Mouse (Mus musculus): Measurements from ENCODE around the gene Ero1lb. TPM values are rescaled to one million over a fixed set of nuclear protein-coding genes. Genes with fewer than 3 reads are reported as not detected.
"Not testable (repeated sequence)": the region's sequence is repeated elsewhere in the genome, so short reads cannot be mapped to it uniquely, and the experiment has no call there.

Gene Ero1lb
- polyA plus RNA-seq, 1 experiment from 2014 or later: 5.6 TPM

DNA sequence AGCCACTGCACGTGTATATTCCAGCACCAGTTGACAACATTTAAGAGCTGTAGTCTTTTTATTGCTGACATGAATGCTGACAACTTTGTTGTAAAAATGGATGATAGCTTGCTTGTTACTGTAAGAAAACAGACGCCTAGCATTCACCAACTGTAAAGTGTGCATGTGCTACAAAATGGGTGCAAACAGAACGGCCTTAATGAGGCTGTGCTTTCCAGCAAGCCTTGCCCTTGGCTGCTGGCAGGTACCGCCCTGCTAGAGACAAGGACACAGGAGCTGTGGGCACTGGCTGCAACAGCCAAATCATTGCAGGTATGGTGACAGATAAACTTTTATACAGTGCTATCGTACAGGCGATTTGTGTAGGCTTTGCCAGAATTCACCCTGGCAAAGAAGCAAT is 48.4 kb downstream of the Ero1lb start:
- H3K4me1 ChIP-seq: peaks cover 18% of the 10 kb centered on the region
- not testable (repeated sequence) for H3K36me3 ChIP-seq; H3K27ac ChIP-seq; H3K4me3 ChIP-seq; H3K27me3 ChIP-seq (ENCODE audit: insufficient read depth, poor library complexity, severe bottlenecking); H3K9me3 ChIP-seq
- WGBS: 82% methylated on average over 6 of the region's 6 CpGs
- DNase-seq (ENCODE audit: low spot score): peak; percentile 55

DNA sequence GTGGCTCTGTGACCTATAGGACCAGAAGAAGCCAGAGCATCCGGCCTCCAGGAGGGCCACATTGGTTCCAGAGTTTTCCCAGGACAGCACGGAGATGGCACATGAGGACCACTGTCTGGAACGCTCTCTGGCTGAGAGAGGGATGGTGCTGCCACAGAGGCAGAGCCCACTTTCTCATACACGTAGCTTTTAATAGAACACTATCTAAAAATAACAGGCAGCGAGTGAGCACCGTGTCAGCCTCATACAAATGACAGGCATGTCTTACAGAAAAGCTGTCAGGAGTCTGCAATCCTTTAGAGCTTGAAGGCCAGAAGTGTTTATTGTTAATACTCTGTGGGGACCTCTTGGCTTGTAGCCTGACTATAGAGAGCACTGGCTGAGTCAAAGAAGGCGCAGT is 48.9 kb downstream of the Ero1lb start:
- H3K9me3 ChIP-seq; H3K27me3 ChIP-seq (ENCODE audit: insufficient read depth, poor library complexity, severe bottlenecking); H3K4me3 ChIP-seq; H3K36me3 ChIP-seq: not testable (repeated sequence)
- 31% methylated on average over 7 of the region's 7 CpGs for WGBS
- Histone ChIP-seq H3K27ac (0 out of 2 replicates have a peak overlapping the region, but pooled peaks have one; percentile 36), H3K4me1 (peaks cover 18% of the 10 kb centered on the region)
- peak; percentile 74 for DNase-seq (ENCODE audit: low spot score)

DNA sequence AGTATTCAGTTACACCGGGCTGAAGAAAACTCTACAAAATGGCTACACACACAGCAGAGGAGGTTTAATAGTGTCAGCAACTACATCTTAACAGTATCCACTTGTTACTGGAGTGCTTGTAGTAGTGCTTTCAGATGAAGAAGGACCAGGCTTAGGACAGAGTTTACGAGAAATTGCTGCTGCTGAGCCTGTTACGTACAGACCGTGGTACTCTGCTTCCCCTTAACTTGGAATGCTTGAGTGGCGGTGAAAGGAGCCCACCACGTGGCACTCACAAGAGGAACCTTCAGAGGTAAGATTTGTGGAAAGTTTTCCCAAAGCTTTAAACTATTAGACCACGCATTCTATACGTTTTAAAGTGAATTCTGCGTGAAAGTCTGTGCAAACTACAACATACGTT is 49.3 kb downstream of the Ero1lb start:
- H3K4me3 ChIP-seq; H3K27me3 ChIP-seq (ENCODE audit: insufficient read depth, poor library complexity, severe bottlenecking); H3K9me3 ChIP-seq: not testable (repeated sequence)
- peaks cover 12% of the 10 kb centered on the region; the same call in 1 of the 2 replicates for H3K36me3 ChIP-seq
- peak; percentile 72 for DNase-seq (ENCODE audit: low spot score)
- 60% methylated on average over 10 of the region's 10 CpGs for whole genome bisulfite sequencing
- peaks cover 18% of the 10 kb centered on the region for H3K4me1 ChIP-seq
- 0 out of 2 replicates have a peak overlapping the region, but pooled peaks have one; percentile 36 for H3K27ac ChIP-seq

DNA sequence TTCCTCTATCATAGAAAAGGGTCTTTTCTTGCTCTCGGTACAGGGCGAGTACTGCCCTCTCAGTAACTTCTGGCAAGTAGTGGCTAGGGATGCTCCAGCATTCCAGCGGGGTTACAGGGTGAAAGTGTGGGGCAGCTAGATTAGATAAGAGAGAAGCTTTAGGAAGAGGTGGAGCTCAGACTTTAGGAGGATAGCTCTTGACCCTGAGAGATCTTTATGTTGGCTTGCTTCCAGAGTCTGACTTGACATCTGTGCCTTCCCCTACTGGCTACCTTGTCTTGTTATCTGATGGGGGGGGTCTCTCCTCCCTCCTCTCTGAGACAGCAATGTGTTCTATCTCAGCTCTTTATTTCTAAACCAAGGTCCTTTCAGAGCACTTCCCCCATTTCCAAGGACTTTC is 50.8 kb downstream of the Ero1lb start:
- not testable (repeated sequence) for H3K4me3 ChIP-seq; H3K27ac ChIP-seq; H3K27me3 ChIP-seq (ENCODE audit: insufficient read depth, poor library complexity, severe bottlenecking); H3K9me3 ChIP-seq
- WGBS: 24% methylated on average over 3 of the region's 3 CpGs
- peak; percentile 70 for DNase-seq (ENCODE audit: low spot score)
- Histone ChIP-seq H3K4me1 (peaks cover 18% of the 10 kb centered on the region), H3K36me3 (peaks cover 25% of the 10 kb centered on the region; the same call in 1 of the 2 replicates)

DNA sequence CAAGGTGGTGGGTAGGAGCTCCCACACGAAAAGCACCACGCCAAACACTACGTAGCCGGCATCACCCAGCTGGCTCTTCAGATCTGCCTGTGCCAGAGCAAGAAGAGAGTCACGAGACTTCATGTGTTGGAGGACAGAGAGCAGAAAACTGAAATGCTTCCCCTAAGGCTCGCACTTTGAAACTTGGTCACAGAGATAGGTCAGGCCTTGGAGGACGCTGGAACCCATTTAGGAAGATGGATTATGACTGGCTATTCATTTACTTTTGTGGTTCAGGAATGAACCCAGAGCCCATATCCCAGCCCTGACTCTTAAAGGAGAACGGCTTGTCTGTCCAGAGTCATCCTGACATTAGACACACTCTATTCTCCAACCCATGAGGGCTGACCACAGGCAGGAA is 54.1 kb downstream of the Ero1lb start:
- WGBS: 90% methylated on average over 8 of the region's 8 CpGs
- not testable (repeated sequence) for H3K4me3 ChIP-seq; H3K27me3 ChIP-seq (ENCODE audit: insufficient read depth, poor library complexity, severe bottlenecking); H3K9me3 ChIP-seq; DNase-seq (ENCODE audit: low spot score); H3K27ac ChIP-seq
- H3K36me3 ChIP-seq: peaks cover 33% of the 10 kb centered on the region; the same call in 1 of the 2 replicates
- peaks cover 14% of the 10 kb centered on the region for H3K4me1 ChIP-seq

DNA sequence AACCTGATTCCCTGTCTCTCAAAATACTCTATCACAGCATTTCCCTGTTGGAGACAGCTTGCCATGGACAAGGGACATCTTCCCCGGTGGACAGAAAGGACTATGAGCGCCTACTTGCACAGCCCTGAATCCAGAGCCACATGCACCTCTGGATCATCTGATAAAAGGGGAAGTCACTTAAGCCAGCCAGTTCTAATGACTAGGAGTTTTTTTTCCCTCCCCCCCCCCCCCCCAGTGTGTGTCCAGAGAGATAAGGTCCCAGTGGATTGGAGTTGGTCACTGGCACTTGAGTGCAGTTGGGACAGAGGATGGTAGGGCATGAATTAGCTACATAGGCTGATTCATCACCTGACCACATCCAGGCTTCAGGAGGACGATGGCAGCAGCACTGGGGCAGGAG is 60.4 kb downstream of the Ero1lb start:
- 77% methylated on average over 3 of the region's 3 CpGs for WGBS
- H3K36me3 ChIP-seq: peaks cover 13% of the 10 kb centered on the region; the same call in 1 of the 2 replicates

DNA sequence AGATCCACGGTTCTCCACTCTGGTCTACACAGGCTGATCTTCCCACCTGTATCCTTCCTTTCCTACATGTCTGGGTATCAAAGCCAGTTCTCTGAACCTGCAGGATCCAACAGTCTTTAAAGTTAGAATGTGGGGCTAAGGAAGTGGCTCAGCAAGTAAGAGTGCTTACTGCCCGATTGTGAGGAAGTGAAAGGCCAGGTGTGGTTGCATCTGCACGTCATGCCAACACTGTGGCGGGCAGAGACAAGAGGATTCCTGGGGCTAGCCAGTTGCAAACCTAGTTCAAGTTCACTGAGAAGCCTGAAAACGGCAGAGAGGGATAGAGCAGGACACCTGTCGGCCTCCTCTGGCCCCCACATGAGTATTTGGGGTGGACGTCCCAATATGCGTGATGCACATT is 62.1 kb downstream of the Ero1lb start:
- not testable (repeated sequence) for H3K4me3 ChIP-seq; DNase-seq (ENCODE audit: low spot score); H3K27me3 ChIP-seq (ENCODE audit: insufficient read depth, poor library complexity, severe bottlenecking); H3K9me3 ChIP-seq; H3K36me3 ChIP-seq; H3K4me1 ChIP-seq; H3K27ac ChIP-seq
- 83% methylated on average over 8 of the region's 8 CpGs for WGBS

More for the DNA sequence above, 60.4 kb downstream of the Ero1lb start:
- H3K4me3 ChIP-seq; H3K4me1 ChIP-seq; H3K27ac ChIP-seq; H3K27me3 ChIP-seq (ENCODE audit: insufficient read depth, poor library complexity, severe bottlenecking); H3K9me3 ChIP-seq; DNase-seq (ENCODE audit: low spot score): not testable (repeated sequence)

DNA sequence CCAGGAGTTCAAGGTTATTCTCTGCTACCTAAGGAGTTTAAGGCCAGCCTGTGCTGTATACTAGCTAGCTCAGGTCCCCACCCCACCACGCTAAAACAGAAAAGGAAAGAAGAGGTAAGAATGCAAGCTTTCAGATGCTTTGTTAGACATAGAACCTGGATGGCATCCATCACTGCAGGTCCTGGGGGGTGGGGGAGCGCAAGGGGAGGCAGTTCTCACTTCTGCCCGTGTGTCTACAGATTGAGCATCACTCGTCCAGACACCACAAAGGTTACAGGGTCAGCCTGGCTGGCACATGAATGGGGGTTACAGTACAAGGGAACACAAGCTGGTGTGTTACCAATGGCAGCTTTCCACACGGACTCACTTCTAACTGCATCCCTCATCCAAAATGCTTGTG is 62.5 kb downstream of the Ero1lb start:
- H3K9me3 ChIP-seq; H3K4me3 ChIP-seq; H3K36me3 ChIP-seq; H3K27me3 ChIP-seq (ENCODE audit: insufficient read depth, poor library complexity, severe bottlenecking); H3K4me1 ChIP-seq; DNase-seq (ENCODE audit: low spot score); H3K27ac ChIP-seq: not testable (repeated sequence)
- 82% methylated on average over 5 of the region's 5 CpGs for whole genome bisulfite sequencing

DNA sequence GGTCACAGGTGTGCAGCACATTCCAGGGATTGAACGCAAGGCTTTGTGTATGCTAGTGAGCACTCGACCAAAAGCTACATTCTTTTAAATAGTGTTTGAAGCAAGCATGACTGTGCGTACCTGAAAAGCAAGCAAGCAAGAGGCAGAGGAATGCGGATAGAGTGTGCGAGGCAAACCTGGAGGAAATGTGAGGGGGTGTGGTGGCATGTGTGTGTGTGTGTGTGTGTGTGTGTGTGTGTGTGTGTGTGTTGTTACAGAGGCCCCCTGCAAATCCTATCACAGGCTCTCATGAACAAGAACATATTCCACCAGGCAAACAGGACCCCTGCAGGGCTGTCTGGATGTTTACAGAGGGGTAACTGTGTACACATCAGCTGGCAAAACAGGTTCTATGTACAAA is 64.6 kb downstream of the Ero1lb start:
- H3K36me3 ChIP-seq; H3K9me3 ChIP-seq; H3K4me1 ChIP-seq; DNase-seq (ENCODE audit: low spot score); H3K4me3 ChIP-seq; H3K27ac ChIP-seq; H3K27me3 ChIP-seq (ENCODE audit: insufficient read depth, poor library complexity, severe bottlenecking): not testable (repeated sequence)
- WGBS: 88% methylated on average over 5 of the region's 5 CpGs

DNA sequence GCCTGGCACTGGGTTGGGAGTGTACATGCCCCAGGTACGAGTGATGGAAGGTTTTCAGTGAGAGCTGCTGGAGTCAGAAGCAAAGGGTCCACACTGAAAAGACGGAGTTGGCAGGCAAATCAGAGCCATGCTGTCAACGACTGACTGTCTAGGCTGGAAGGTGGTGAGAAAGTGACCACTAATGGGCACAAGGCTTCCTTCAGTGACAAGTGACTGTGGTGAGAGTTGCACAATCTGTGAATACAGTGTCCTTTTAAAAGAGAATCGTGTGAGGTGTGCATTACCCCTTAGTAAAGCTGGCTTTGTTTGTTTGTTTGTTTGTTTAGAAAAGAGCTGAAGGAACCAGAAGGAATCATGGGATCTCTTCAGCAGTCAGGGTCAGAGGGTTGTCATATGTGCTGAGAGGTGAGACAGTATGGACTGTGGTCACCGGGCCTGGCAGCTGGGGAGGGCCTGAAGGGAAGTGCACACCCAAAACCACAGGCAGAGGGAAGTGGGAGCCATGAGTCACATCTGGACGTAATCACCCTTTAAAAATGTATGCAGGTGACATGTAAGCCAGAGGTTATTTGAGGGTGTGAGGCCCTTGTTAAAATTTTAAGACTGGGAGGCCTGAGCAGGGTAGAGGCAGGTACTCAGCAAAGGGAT is 69.4 kb downstream of the Ero1lb start:
- WGBS: 75% methylated on average over 1 of the region's 6 CpGs
- DNase-seq (ENCODE audit: low spot score); H3K9me3 ChIP-seq; H3K36me3 ChIP-seq; H3K4me3 ChIP-seq; H3K27me3 ChIP-seq (ENCODE audit: insufficient read depth, poor library complexity, severe bottlenecking); H3K27ac ChIP-seq; H3K4me1 ChIP-seq: not testable (repeated sequence)

DNA sequence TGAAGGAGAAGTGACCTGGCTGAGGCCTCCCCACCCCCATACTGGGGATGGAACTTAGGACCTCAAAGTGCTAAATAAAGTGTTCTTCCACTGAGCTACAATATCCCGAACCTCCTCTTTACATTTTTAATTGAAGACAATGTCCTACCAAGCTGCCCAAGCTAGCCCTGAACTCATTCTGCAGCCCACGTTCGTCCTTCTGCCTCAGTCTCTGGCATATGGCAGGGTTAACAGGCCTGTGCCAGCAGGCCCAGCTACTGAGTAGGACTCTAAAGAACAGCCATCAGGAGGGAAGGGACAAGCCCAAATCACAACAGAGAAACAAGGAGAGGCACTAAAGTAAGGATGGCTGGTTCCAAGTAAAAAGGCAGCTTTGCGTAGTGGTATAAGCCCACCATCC is 77.1 kb downstream of the Ero1lb start:
- not testable (repeated sequence) for H3K27me3 ChIP-seq (ENCODE audit: insufficient read depth, poor library complexity, severe bottlenecking); H3K27ac ChIP-seq; DNase-seq (ENCODE audit: low spot score); H3K36me3 ChIP-seq; H3K4me1 ChIP-seq; H3K9me3 ChIP-seq; H3K4me3 ChIP-seq
- WGBS: 95% methylated on average over 4 of the region's 4 CpGs

DNA sequence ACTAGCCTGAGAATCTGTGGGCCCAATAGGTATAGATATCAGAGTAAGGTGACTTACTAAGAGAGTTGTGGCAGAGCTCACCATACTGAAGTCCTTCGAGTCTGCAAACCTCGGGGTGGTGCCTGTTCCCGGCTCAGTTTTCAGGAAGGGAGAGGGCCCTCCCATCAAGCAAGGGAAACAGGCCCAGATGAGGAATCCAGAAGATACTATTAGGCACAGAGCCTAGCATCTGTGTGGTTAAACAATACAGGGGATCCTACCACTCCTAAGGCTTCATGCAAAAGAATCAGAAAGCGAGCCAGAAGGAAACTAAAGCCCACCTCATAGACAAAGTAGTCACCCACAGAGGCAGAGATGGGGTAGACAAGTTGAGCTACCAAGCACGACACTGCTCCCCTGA is 81.0 kb downstream of the Ero1lb start:
- not testable (repeated sequence) for DNase-seq (ENCODE audit: low spot score); H3K9me3 ChIP-seq; H3K27ac ChIP-seq; H3K36me3 ChIP-seq; H3K4me1 ChIP-seq; H3K27me3 ChIP-seq (ENCODE audit: insufficient read depth, poor library complexity, severe bottlenecking); H3K4me3 ChIP-seq
- 73% methylated on average over 5 of the region's 5 CpGs for WGBS

DNA sequence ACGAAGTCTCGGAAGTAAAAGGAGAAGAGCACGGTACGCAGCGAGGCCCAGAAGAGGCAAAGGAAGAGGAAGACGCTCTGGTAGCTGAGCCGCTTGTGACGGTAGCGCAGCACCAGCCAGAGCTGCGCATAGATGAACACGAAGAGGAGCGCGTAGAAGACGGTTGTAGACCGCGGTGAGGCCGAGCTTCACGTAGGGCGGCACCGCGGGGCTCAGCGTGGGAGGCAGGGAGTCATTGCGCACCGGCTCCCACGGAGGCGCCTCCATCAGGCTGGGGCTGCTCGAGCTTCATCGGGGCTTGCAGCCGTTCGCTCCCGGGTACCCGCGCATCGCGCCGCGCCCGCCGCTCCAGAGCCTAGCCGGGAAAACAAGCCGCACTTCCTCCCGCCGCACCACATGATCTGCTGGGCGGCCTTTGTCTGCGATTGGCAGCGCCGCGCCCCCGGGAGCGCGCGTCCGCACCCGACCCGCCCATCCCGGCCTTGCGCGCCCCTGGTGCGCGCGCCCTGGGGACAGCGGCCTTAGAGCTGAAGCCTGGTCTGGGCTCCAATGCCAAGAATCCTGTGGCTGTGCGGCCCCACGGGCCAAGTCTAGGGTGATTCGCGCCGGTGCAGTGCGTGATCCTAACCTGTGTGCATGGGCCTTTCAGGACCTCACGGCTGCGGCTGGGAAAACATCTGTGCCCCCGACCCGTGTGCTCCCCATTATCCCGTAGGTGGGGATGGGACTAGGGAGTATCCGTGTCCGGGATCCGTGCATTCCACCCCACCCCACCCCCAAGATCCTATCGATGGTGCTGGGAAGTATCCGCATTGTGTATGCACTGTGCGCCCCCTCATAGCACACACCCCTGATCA is 84.6 kb downstream of the Ero1lb start:
- DNase-seq (ENCODE audit: low spot score); H3K9me3 ChIP-seq; H3K36me3 ChIP-seq; H3K27ac ChIP-seq; H3K27me3 ChIP-seq (ENCODE audit: insufficient read depth, poor library complexity, severe bottlenecking); H3K4me1 ChIP-seq: not testable (repeated sequence)
- under 1% methylated on average over 53 of the region's 79 CpGs for WGBS
- H3K4me3 ChIP-seq: peak overlapping the region; percentile 53

Measured in heart, embryonic 10.5 days (tissue).